Mouse (Mus musculus): Measurements from ENCODE around the gene Cngb1.
"Not testable (repeated sequence)": the region's sequence is repeated elsewhere in the genome, so short reads cannot be mapped to it uniquely, and the experiment has no call there.

Cngb1 gene

GRCm38 (mm10) chr8:95243853-95244252 lies 62.5 kb downstream of the Cngb1 start:
- no peak for DNase-seq

DNA sequence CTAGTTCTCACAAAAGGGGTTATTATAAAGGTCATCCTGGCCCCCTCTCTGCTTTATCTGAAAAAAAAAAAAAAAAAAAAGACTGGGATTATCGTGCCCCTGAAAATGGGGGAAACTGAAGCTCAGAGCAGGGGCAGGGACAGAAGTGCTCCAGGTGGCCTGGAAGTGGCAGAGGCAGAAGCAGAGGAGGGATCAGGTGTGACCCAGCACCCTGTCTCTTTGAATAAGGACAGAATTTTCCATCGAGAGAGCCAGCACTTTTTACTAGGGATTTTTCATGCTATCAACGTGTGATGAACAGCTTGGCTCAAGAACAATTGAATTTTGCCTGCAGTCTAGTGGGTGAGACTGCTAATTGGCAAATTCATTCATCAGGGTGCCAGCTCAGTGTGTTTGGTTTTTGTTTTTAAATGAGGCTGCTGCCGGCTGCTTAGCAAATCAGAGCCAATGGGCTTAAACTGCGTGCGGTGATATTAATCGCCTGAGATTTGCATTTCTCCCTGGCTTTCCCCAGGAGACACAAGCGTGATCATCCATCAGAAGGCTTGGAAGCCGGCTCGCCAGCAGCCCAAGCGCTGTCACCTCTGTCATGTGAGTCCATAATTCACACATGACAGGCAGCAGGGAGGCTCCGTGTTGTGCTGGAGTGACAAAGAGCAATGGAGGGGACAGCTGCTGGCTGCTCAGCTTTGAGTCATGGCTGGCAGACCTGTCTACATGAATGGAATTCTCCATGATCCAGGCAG lies 63.4 kb downstream of the Cngb1 start:
- peak; percentile 34 for DNase-seq

GRCm38 (mm10) chr8:95242099-95242825 lies 64.1 kb downstream of the Cngb1 start:
- DNase-seq = no peak

DNA sequence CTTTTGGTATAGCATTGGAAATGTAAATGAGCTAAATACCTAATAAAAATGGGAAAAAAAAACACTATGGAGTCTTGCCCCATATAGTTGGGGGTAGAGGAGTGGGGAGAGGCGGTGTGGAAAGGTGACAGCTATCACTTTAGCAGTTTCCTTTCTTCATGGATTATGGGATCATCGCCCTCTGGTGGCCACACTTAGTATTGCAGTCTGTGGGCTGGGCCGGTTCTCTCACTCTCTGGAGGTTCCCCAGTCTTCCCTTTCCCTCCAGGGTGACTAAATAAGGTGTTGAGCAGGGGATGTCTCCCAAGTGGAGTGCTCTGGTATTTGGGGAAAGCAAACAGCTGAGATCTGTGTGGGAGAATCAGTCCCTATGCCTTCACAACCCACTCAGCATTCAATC lies 70.7 kb downstream of the Cngb1 start:
- peak; percentile 71 for DNase-seq

GRCm38 (mm10) chr8:95230086-95230485 lies 76.3 kb downstream of the Cngb1 start:
- DNase-seq = not testable (repeated sequence)

DNA sequence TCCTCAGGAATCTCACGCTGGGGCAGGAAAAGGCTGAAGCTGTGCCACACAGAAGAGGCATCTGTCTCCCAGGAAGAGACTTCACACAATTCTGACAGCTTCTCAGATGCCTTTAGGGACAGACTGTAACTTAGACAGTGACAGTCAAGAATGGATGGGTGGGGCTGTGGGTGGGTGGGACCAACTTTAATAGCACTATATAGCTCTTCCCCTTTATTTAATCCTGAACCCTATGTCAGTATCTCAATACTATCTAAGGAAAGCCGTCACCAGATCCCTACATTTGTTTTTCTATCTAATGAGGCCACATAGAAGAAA lies 79.3 kb downstream of the Cngb1 start:
- DNase-seq = no peak

GRCm38 (mm10) chr8:95226251-95227150 lies 79.9 kb downstream of the Cngb1 start:
- DNase-seq = no peak

DNA sequence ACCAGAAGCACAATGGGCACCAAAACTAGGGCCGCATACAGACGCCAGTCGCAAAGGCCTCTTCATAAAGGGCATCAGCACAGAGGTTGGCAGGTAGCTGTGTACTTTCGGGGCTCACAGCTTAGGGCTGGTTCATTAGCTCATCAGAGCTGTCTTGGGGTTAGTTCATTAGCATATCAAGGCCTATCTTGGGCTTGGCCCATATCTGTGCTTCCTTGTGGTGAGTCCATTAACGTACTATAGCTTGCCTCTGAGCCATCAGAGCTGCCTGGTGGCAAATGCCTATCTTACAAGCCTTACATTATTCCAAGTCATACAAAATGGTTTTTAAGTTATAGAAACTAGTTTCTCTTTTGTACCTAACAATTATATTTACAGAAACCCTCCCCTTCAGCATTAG lies 82.4 kb downstream of the Cngb1 start:
- no peak for DNase-seq

DNA sequence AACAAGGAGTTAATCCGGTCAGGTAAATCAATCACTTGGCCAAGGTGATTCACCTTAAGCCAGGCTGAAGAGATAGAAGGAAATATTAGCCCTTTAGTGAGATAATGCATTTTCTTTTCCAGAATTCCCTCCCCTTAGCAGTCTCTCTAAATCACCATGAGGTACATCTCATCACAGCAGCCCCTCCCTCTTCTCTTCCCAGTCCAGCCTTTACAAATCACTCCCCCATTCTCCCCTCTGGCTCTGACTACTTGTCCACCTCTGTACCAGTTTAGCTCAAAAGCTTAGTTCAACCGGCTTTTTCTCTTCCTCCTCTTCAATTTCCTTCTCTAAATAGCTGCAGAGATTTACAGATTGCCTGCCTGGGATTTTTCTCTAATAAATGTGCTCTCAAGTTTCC lies 85.3 kb downstream of the Cngb1 start:
- no peak for DNase-seq

DNA sequence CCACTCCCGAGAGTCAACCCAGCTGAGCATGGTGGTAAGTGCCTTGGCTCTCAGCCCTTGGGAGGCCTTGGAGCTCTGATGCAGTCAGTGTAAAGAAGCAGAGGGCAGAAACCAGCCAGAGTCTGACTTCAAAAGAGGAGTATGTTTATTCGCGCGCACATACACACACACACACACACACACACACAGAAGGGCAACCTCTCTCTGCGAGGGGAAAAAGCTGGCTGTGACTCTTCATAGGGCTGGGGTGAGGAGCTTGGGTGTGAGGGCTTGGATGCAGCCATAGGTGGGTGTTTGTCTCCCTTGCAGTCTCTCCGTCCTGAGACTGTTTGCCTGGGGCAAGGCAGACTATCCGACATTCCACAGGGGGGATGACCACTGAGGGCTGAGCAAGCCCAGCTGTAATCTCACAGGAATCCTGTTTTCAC lies 85.8 kb downstream of the Cngb1 start:
- DNase-seq = no peak

DNA sequence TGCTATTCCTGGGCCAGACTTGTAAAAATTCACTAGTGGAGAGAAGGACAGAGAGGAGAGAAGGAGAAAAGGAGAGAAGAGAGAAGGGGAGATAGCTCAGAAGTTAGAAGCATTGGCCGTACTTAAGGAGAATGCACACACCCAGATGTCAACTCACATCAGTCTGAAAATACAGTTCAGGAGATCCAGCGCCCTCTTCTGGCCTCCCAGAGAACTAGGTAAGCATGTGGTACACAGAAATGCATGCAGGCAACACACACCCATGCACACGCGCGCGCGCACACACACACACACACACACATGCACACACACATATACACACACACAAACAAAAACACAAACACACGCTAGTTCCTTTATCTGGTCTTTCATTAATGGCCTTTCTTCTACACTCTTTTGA lies 86.8 kb downstream of the Cngb1 start:
- DNase-seq = no peak

DNA sequence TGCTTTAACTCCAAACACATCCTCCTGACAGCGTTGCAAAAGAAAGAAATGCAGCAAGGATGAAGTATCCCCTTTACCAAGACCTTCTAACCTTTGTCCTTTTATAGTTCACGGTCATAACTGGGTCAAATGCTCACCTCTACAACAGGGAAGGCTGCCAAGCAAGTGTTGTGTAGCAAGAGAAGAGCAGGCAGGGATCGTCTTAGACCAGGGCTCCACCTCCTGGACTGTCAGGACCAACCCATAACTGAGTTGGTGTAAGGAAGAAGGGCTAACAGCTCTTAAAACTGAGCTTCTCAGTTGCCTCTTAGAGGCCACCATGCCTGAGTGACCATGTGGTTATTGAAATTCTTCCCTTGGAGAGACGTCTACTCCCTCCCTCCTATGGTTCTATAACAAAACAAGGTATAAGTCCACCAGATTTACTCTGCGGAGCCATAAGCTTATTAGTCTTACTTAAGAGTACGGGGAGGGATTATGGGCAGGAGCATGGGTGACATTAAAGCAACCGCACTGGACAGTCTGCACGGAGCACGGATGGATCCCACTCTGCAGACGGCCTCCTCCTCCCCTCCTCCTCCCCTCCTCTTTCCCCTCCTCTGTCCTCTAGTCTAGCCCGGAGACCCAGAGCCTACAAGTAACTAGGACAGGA lies 90.5 kb downstream of the Cngb1 start:
- DNase-seq = no peak

- peak; percentile 9 for DNase-seq
Observed at GRCm38 (mm10) chr8:95209924-95210323, 96.5 kb downstream of the Cngb1 start.

DNA sequence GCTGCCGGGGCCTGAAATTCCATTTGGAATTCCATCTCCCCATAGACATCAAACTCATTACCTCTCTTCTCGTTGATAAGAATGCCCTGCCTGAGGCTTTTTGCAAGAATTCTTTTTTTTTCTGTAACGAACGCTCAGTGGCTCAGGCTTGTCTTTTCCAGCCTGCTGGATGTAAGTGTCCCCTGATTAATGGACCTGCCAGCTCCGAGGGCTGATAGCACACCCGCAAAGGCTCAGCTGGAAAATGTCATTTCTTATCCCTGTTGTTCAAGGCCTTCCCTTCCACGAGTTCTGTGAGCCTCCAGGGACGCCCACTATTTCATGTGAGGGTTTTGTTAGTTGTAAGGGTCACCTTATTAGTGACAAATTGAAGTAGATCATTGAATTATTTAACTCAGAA lies 100.4 kb downstream of the Cngb1 start:
- no peak for DNase-seq

GRCm38 (mm10) chr8:95204039-95204380 lies 102.4 kb downstream of the Cngb1 start:
- DNase-seq = peak; percentile 65

GRCm38 (mm10) chr8:95203326-95204038 lies 102.9 kb downstream of the Cngb1 start:
- DNase-seq = no peak

- no peak for DNase-seq
Observed at GRCm38 (mm10) chr8:95202649-95203275, 103.6 kb downstream of the Cngb1 start, which contains the start of gene Kifc3. Gene Kifc3, minus strand, starts transcription at chr8:95202812.

DNA sequence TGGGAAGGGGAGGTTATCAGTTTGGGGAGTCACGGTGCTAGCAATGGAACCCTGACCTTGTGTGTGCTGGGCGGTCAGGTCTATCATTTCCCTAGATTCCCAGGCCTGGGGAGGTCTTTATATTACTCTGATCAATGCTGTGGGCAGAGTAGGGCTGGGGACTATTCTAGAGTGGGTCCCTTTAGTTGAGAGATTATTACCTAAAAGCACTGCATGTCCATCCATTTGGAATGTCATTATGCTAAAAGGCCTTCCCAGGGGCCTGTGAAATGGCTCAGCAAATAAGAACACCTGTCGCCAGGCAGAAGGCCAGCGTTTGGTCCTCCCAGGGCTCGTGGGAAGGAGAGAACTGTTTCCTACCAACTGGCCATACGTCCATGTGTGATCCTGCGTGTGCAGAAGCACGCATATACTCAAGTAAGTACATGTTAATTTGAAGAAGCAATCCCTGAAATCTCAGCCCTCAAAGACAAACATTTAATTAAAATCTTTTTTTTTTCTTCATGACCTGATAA lies 104.3 kb downstream of the Cngb1 start:
- no peak for DNase-seq

GRCm38 (mm10) chr8:95201491-95201890 lies 104.9 kb downstream of the Cngb1 start:
- no peak for DNase-seq

DNA sequence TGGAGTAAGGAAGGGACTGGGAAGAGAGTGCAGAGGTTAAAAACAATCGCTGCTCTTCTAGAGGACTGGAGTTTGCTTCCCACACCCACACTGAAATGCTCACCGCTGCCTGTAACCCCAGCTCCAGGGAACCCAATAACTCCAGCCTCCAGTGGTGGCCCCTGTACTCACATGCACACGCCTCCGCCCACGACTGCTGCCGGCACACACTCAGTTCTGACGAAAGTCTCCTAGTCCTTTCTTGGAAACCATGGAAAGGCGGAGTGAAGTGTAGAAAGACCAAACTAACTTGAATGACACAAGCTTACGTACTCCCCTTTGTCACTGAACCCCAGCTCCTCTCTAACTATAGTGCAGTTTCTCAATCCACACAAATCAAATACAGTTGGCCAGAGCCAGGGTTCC lies 106.4 kb downstream of the Cngb1 start:
- DNase-seq = no peak

- DNase-seq = no peak
Observed at GRCm38 (mm10) chr8:95195728-95196127, 110.7 kb downstream of the Cngb1 start.
